Mouse (Mus musculus): Measurements from ENCODE around the gene Gabpb2. TPM values are rescaled to one million over a fixed set of nuclear protein-coding genes. Genes with fewer than 3 reads are reported as not detected.
"Not testable (repeated sequence)": the region's sequence is repeated elsewhere in the genome, so short reads cannot be mapped to it uniquely, and the experiment has no call there.

The Gabpb2 gene
- total RNA-seq, 2 experiments from 2014 or later, result 9.0 TPM

DNA sequence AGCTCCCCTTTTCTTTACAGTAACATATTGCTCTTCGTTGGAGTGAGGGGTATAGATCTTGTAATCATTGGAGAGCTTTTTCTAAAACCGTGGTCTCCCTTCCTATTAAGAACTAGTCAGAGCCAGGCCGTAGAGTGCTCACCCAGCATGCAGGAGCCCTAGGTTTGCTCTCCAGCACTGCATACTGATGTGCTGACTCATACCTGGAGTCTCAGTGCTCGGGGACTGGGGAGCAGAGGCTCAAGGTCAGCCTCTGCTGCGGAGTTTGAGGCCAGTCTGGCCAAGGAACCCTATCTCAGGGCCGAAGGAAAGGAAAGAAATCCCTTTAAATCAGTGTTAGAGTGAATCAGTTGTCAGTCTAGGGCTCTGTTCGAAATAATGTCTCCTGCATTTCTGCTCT lies 15.1 kb upstream of the Gabpb2 start:
- intact Hi-C loops (cut with DNase I), result no loop called here

GRCm38 (mm10) chr3:95231298-95232221 lies 13.8 kb upstream of the Gabpb2 start, which contains the start of gene Mllt11:
Mllt11 (minus strand) TSS chr3:95232171.
- intact Hi-C loops (cut with DNase I), result no loop called here
- no peak for DNase-seq

More for the DNA sequence above, 15.1 kb upstream of the Gabpb2 start:
- DNase-seq, result no peak

GRCm38 (mm10) chr3:95230495-95231297 lies 13.0 kb upstream of the Gabpb2 start:
- DNase-seq, result no peak
- intact Hi-C loops (cut with DNase I), result no loop called here

DNA sequence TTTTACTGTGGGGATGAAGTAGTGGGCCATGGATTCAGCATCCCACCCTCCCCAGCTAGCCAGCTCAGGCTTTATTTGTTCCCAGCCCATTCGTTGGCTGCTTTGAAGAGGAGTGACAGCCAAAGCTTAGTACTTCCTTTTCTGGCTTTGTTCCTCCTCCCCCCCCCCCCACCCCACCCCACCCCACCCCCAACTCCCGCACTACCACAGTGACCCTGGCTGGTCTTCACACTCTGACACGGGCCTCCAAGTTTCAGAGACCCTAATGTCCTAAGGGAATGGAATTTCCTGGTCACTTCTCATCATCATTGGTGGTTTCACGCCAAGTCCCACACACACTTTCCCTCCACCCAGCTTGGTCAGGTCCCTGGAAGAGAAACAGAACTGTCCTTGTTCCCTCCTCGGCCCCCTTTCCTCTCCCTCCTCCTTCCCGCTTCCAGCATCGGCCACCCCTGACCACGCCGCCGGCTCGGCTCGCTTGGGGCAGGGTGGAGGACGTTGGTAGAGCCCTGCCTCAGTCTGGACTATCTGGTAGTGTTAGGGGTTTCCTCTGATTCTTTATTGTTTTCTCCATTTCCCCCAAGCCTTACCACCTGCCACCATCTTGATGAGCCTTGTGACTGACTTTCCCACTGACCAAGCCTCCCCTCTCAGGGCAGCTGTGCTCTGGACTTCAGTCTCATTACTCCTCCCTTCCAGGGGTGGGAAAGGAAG lies 12.2 kb upstream of the Gabpb2 start:
- DNase-seq, result peak; percentile 55
- intact Hi-C loops (cut with DNase I), result loop anchor here (5.0 kb wide), 1 partner anchor 52 kb away; the partner anchor contains the start of genes Mindy1 and Prune1

DNA sequence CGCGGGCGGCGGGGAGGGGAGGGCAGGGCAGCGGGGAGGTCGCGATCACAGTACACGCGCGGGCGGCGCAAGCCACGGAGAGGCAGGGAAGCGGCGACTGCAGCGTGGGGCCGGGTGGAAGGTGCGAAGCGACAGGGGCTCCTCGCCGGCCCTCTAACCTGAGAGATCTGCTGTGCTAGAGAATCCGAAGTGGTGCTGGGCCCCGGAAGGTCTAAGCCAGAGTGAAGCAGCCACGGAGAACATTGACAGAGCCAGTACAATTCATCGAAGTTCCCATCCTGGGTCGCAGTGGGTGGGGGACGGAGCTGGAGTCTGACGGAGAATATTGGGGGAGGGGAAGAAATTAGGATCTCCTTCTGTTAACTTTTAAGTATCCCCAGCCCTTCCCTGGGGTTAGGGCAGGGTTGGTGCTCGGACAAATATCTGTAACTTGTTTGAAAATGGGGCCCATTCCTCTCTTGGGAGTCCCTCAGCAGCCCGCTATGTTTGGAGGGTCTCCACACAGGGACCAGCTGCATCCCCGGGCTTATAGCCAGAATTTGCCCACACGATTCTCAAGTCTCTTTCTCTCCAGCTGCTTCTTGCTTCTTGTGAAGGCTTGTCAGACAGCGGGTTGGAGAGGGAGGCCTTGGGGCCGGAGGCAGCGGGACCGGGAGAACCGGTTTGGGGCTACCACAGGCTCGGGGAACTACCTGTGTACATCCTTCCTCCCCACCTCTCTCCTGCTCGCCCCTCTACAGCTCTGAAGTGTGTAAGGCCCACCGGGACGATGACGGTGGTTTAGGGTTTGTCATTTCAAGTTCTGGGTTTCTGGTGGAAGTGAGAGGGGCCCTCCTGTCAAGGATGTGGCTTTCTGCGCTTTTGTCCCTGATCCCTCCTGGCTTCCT lies 11.4 kb upstream of the Gabpb2 start:
- intact Hi-C loops (cut with DNase I), result loop anchor here (5.0 kb wide), 1 partner anchor 53 kb away; the partner anchor contains the start of genes Mindy1 and Prune1
- peak; percentile 79 for DNase-seq

DNA sequence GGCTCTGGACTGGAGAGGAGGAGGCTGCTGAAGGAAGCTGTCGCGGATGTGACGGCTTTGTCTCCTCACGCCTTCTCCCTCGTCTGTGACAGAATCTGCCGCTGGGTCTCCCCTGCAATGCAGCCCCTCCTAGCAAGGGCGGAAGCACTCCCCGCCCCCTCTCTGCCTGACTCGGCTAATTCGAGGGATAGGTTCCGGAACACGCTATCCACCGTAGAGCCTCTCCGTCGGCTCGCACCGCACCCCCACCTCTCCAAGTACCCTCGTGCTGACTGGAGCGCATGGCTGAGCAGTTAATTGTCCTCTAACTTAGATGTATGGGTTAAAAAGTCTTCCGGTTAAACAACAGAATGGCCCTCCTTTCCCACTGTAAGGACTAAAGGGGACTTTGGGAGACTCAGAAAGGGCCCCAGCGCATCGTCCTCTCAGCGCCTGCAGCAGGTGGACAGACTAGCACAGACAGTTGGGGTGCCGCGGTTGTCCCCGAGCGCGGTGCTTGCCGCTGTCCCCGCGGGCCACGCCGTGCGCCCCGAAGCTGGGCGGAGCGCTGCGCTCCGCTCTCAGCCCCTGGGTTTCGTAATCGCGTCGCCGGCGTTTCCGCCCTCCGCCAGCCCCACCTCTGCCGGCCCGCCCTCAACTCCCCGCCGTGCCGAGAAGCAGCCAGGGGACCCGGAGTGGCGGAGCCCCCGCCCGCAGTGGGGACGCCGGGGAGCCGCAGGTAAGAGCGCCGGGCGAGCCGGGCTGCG lies 10.6 kb upstream of the Gabpb2 start, which contains the start of gene Cdc42se1:
Cdc42se1 (plus strand) TSS at position 585 of the 746 bp plus-strand sequence.
- peak; percentile 92 for DNase-seq
- intact Hi-C loops (cut with DNase I), result loop anchor here (5.0 kb wide), 1 partner anchor 54 kb away; the partner anchor contains the start of genes Mindy1 and Prune1

DNA sequence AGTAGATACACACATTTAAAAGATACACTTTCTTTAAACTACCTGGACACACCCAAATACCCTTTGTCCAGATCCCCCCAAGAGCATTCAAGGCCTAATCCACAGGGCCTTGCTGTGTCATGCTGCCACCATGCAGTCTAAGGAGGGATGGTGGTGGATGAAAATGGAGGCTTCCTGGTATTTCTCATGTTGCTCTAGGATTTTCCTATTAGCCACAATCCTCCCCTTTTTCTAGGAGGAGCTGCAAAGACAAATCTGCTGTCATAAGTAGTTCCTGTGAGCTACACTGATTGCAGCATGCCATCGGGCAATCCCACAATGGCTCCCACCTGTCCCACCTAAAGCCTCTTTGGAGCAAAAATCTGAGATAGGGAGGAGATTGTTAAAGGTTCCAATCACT lies 9.5 kb upstream of the Gabpb2 start:
- no peak for DNase-seq
- intact Hi-C loops (cut with DNase I), result loop anchor here (5.0 kb wide), 1 partner anchor 55 kb away; the partner anchor contains the start of genes Mindy1 and Prune1

GRCm38 (mm10) chr3:95224295-95224694 lies 6.6 kb upstream of the Gabpb2 start:
- no peak for DNase-seq
- intact Hi-C loops (cut with DNase I), result no loop called here

DNA sequence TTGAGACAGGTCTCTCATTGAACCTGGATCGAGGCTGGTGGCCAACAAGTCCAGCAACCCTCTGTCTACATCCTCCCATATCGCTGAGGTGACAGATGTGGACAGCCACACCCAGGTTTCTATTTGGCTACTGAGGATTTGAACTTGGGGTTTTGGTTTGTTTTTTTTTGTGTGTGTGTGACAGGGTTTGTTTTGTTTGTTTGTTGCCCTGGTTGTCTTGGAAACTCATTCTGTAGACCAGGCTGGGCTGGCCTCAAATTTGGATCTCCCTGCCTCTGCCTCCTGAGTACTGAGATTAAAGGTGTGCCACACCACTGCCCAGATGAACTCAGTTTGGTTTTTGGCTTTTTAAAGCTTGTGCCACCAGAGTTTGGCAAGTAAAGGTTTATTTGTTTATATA lies 5.3 kb upstream of the Gabpb2 start:
- intact Hi-C loops (cut with DNase I), result no loop called here
- DNase-seq, result no peak

DNA sequence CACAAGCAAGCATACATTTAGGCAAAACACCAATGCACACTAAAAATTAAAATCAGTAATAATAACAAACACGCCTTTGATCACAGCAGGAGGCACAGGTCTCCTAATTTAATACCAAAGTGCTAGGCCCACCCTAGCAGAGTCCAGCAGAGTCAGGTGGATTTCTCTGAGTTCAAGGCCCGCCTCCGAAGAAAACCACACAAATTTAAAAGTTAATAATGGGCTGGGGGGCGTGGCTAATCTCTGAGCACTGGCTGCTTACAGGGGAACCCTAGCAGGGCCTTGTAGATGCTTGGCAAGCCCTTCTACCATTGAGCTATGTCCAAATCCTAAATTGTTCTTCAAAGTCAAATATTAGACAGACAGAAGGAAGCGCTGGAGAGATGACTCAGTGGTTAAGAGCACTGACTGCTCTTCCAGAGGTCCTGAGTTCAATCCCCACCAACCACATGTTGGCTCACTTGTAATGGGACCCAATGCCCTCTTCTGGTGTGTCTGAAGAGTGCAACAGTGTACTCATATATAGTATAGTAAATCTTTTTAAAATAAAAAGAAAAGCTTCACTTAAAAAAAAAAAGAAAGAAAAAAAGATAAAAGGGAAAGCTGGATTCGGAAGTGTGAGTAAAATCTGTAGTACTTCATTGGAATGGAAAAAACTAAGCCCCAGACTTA lies 886 bp upstream of the Gabpb2 start:
- intact Hi-C loops (cut with DNase I), result no loop called here
- DNase-seq, result no peak

GRCm38 (mm10) chr3:95216655-95217254 lies 961 bp downstream of the Gabpb2 start:
- intact Hi-C loops (cut with DNase I), result loop anchor here (2.0 kb wide), 1 partner anchor 74 kb away; the partner anchor contains the start of gene Tnfaip8l2
- DNase-seq, result no peak

DNA sequence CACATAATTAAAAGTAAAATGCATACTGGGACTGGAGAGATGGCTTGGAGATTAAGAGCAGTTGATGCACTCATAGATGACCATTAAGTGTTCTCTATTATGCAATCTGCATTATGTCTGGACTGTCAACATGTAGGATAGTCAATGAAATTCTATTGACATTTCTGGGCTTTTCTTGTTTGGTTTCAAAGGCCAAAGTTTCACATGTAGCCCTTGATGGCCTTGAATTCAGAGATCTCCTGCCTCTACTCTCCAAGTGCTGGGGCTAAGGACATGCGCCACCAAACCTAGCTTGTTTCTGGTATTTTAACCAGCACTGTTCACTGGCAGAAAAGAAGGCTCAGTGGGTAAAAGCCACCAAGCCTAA lies 4.1 kb downstream of the Gabpb2 start:
- no peak for DNase-seq
- intact Hi-C loops (cut with DNase I), result no loop called here

- intact Hi-C loops (cut with DNase I); DNase-seq: not testable (repeated sequence)
Observed at GRCm38 (mm10) chr3:95212889-95213608, 4.7 kb downstream of the Gabpb2 start.

- intact Hi-C loops (cut with DNase I), result no loop called here
- DNase-seq, result no peak
Observed at GRCm38 (mm10) chr3:95210585-95210984, 7.1 kb downstream of the Gabpb2 start.

GRCm38 (mm10) chr3:95208286-95208685 lies 9.4 kb downstream of the Gabpb2 start:
- no peak for DNase-seq
- intact Hi-C loops (cut with DNase I), result no loop called here

DNA sequence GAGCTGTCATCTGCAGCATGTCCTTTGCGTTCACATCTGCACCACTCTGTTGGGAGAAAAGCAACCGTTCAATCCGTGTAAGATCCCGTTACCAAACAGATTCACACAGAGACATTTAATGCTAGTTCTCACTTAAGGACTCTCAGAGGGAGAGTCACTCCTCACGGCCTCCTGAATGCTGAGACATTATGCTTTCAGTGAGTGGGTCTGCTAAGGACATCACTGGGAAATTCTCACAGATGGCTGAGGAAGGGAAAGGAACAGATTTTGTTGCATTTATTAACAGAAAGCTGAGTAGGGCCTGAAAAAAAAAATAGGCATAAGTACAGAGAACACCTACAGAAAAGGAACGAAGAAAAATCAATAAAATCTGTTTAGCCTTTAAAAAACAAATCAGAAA lies 13.8 kb downstream of the Gabpb2 start:
- intact Hi-C loops (cut with DNase I), result no loop called here
- DNase-seq, result no peak

GRCm38 (mm10) chr3:95200562-95200961 lies 17.2 kb downstream of the Gabpb2 start:
- intact Hi-C loops (cut with DNase I), result no loop called here
- no peak for DNase-seq

All from left cerebral cortex, postnatal 4 days (tissue).